ENCODE assay signal across 19 mouse cellular contexts in the genomic region with DNA sequence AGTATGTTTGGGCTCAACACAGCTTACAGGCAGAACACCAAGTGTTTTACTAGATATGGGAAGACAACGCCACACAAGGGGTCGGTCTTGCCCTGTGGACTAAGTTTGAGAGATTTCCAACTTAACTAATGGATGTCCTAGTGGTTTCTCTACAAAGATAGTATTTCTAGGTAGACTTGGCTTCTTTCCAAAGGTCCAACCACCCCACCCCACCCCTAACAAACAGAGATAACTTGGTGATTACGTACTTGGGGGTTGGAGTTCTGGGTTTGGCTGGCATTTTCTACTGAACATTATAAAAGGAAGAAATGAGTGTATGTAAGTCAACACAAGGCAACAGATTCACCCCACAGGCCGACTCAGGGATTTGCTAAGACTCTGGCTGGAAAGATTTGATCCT. TPM values are rescaled to one million over a fixed set of nuclear protein-coding genes. Genes with fewer than 3 reads are reported as not detected.
DNase-seq lines count a peak whose midpoint lies in the region; ATAC-seq lines count a peak whose summit lies in the region.
"Had no signal": no experiment of that assay in that cellular context is flagged by ENCODE, and none has a peak within 500 bp of the region (broad histone marks: within the 10 kb centered on the region; RNA-seq: fewer than 3 reads in every experiment).

No protein-coding gene starts in this region.

- peaks cover 100% of the 10 kb centered on the region for H3K4me1 ChIP-seq in heart, embryonic 13.5 days
- H3K4me1 ChIP-seq in megakaryocyte, embryonic 14.5 days = peaks cover 97% of the 10 kb centered on the region
- H3K4me1 ChIP-seq in intestine, embryonic 15.5 days (replicated peaks) = peaks cover 26% of the 10 kb centered on the region

- peaks cover 62% of the 10 kb centered on the region for H3K36me3 ChIP-seq in heart, embryonic 13.5 days
- H3K36me3 ChIP-seq in megakaryocyte, embryonic 14.5 days (replicated peaks; ENCODE audit: low read length) = peaks cover 88% of the 10 kb centered on the region
- H3K36me3 ChIP-seq in intestine, embryonic 15.5 days = peaks cover 7% of the 10 kb centered on the region; the same call in 1 of the 2 replicates

- peak overlapping the region; percentile 89 for H3K27ac ChIP-seq in heart, embryonic 13.5 days (replicated peaks)
- no peak overlapping the region for H3K27ac ChIP-seq in intestine, embryonic 15.5 days
- H3K27ac ChIP-seq: hindbrain, embryonic 15.5 days; left cerebral cortex, adult 2 months; lung, embryonic 15.5 days; midbrain, embryonic 12.5 days had no signal

- WGBS in heart, embryonic 13.5 days = 70% methylated on average over 4 of the region's 4 CpGs
- WGBS in intestine, embryonic 15.5 days = 68% methylated on average over 4 of the region's 4 CpGs

- intact Hi-C loops in heart, postnatal 14 days (cut with DNase I) = loop anchor here (2.0 kb wide), 2 partner anchors 28 to 52 kb away; a partner anchor contains a TSS

- no peak overlapping the region for H3K4me3 ChIP-seq in heart, embryonic 13.5 days
- peak overlapping the region; percentile 4 for H3K4me3 ChIP-seq in megakaryocyte, embryonic 14.5 days (replicated peaks)
- no peak overlapping the region for H3K4me3 ChIP-seq in intestine, embryonic 15.5 days (replicated peaks)
- H3K4me3 ChIP-seq: hindbrain, embryonic 15.5 days; layer of hippocampus, adult 2 months; left cerebral cortex, adult 2 months; lung, embryonic 15.5 days; midbrain, embryonic 12.5 days; myocyte had no signal

- ATAC-seq in heart, embryonic 13.5 days (ENCODE audit: extremely low read depth, insufficient number of reproducible peaks, low FRiP score, low TSS enrichment) = no peak
- ATAC-seq in megakaryocyte, adult 5-6 weeks (ENCODE audit: poor library complexity, severe bottlenecking) = no peak
- ATAC-seq in intestine, embryonic 15.5 days = 0 out of 2 replicates have a peak, but pooled peaks have one; percentile 12

- 0 out of 2 replicates have a peak overlapping the region, but pooled peaks have one; percentile 24 for H3K9ac ChIP-seq in heart, embryonic 13.5 days
- no peak overlapping the region for H3K9ac ChIP-seq in intestine, embryonic 15.5 days
- H3K9ac ChIP-seq: hindbrain, embryonic 15.5 days; lung, embryonic 15.5 days; midbrain, embryonic 12.5 days had no signal

- no peak for DNase-seq in heart, postnatal 14 days
- DNase-seq in thymus, postnatal 36 days = no peak
- DNase-seq in left cerebral cortex, adult 11 months (ENCODE audit: low spot score) = no peak
- DNase-seq: adrenal gland, postnatal 14 days; cerebellum, postnatal 36 days; heart, postnatal 10 days; retina, postnatal 1 day; thymus, postnatal 4 days had no signal

- no peaks in the 10 kb centered on the region for H3K9me3 ChIP-seq in heart, embryonic 13.5 days
- H3K9me3 ChIP-seq in megakaryocyte, embryonic 14.5 days = no peaks in the 10 kb centered on the region
- H3K9me3 ChIP-seq in intestine, embryonic 15.5 days = no peaks in the 10 kb centered on the region
- H3K9me3 ChIP-seq: G1E; hindbrain, embryonic 15.5 days; lung, embryonic 15.5 days; midbrain, embryonic 12.5 days had no signal

- H3K4me2 ChIP-seq in heart, embryonic 13.5 days = no peak overlapping the region
- H3K4me2 ChIP-seq in intestine, embryonic 15.5 days (replicated peaks) = no peak overlapping the region
- H3K4me2 ChIP-seq: hindbrain, embryonic 15.5 days; lung, embryonic 15.5 days; midbrain, embryonic 12.5 days had no signal

- H3K27me3 ChIP-seq in heart, embryonic 13.5 days (replicated peaks) = no peaks in the 10 kb centered on the region
- H3K27me3 ChIP-seq in megakaryocyte, embryonic 14.5 days (replicated peaks) = no peaks in the 10 kb centered on the region
- no peaks in the 10 kb centered on the region for H3K27me3 ChIP-seq in intestine, embryonic 15.5 days (replicated peaks)
- H3K27me3 ChIP-seq: hindbrain, embryonic 15.5 days; lung, embryonic 15.5 days; midbrain, embryonic 12.5 days had no signal

RNA-seq across cellular contexts. Expression of a gene that starts 32.6 kb away (rescaled TPM):
- 12.8 and 15.7 TPM in 2 replicates for polyA plus RNA-seq in heart, embryonic 13.5 days (2015; fragmentation: Nextera tagmentation; extraction: Ambion mirVana)
- total RNA-seq in heart, postnatal 14 days (2021) = 10 to 100 TPM; 10.4 to 10.7 TPM
- polyA plus RNA-seq in megakaryocyte, embryonic 14.5 days (2012; ENCODE audit: insufficient read depth, low replicate concordance) = 9.8 and 12.4 TPM in 2 replicates
- 7.5 and 7.8 TPM in 2 replicates for total RNA-seq in megakaryocyte, adult 5-6 weeks (2015)
- 7.2 and 7.9 TPM in 2 replicates for total RNA-seq in megakaryocyte, adult 5-6 weeks (2017)
- polyA plus RNA-seq in intestine, embryonic 15.5 days (2015; fragmentation: Nextera tagmentation; extraction: Ambion mirVana) = 16.9 and 17.7 TPM in 2 replicates

RNA-seq across cellular contexts. Expression of a gene that starts 51.5 kb away (rescaled TPM):
- polyA plus RNA-seq in heart, embryonic 13.5 days (2015; fragmentation: Nextera tagmentation; extraction: Ambion mirVana) = 21.1 and 21.2 TPM in 2 replicates
- total RNA-seq in heart, postnatal 14 days (2021) = 10 to 100 TPM; 45.2 to 48.8 TPM
- polyA plus RNA-seq in megakaryocyte, embryonic 14.5 days (2012; ENCODE audit: insufficient read depth, low replicate concordance) = 29.1 and 51.7 TPM in 2 replicates
- 95.9 and 112 TPM in 2 replicates for total RNA-seq in megakaryocyte, adult 5-6 weeks (2015)
- 29.7 and 40.6 TPM in 2 replicates for total RNA-seq in megakaryocyte, adult 5-6 weeks (2017)
- polyA plus RNA-seq in intestine, embryonic 15.5 days (2015; fragmentation: Nextera tagmentation; extraction: Ambion mirVana) = 21.6 and 24.9 TPM in 2 replicates

RNA-seq across cellular contexts. Expression of a gene that starts 55.1 kb away (rescaled TPM):
- 1.5 and 1.6 TPM in 2 replicates for polyA plus RNA-seq in heart, embryonic 13.5 days (2015; fragmentation: Nextera tagmentation; extraction: Ambion mirVana)
- total RNA-seq in heart, postnatal 14 days (2021) = 10 to 100 TPM; 17.6 to 21.6 TPM
- 53.7 and 98.5 TPM in 2 replicates for polyA plus RNA-seq in megakaryocyte, embryonic 14.5 days (2012; ENCODE audit: insufficient read depth, low replicate concordance)
- total RNA-seq in megakaryocyte, adult 5-6 weeks (2015) = 15.0 and 29.5 TPM in 2 replicates
- total RNA-seq in megakaryocyte, adult 5-6 weeks (2017) = 9.3 and 12.2 TPM in 2 replicates
- polyA plus RNA-seq in intestine, embryonic 15.5 days (2015; fragmentation: Nextera tagmentation; extraction: Ambion mirVana) = 2.0 and 4.1 TPM in 2 replicates

Comparison
In these comparisons a context has a peak if more than half of its experiments do, and no peak if none do; other contexts are left out.
1. RNA of a gene that starts 55.1 kb away (polyA plus RNA-seq): 53.7 to 98.5 TPM in megakaryocyte, embryonic 14.5 days; 2.0 to 4.1 TPM in intestine, embryonic 15.5 days and 1.5 to 1.6 TPM in heart, embryonic 13.5 days; every median in the first group is over 10 times any median in the second.